Mouse (Mus musculus) kidney, embryonic 16.5 days (tissue): Measurements from ENCODE around the gene Clcn7. TPM values are rescaled to one million over a fixed set of nuclear protein-coding genes. Genes with fewer than 3 reads are reported as not detected.

Source experiments
- ATAC-seq: fragments of 200-750 bp; cut with Nextera tagmentation; 2 replicates; pipeline ENCODE4 v1.8.0; 2017; ENCODE audit warnings: moderate TSS enrichment; ENCODE audit not compliant: low FRiP score, low TSS enrichment
- H3K27ac ChIP-seq: fragments of 300-500 bp; sonication (generic); 2 replicates; pipeline ENCODE4 v1.5.1; 2014; ENCODE audit warnings: low read length
- H3K27me3 ChIP-seq: fragments of 300-500 bp; sonication (generic); 2 replicates; pipeline ENCODE4 v1.6.1; 2014; ENCODE audit warnings: low read length, control low read depth, mixed read lengths; ENCODE audit not compliant: insufficient read depth
- H3K36me3 ChIP-seq: fragments of 300-500 bp; sonication (generic); 2 replicates; pipeline ENCODE4 v1.6.1; 2014; ENCODE audit warnings: low read length, control low read depth, mixed read lengths; ENCODE audit not compliant: insufficient read depth
- H3K4me1 ChIP-seq: fragments of 300-500 bp; sonication (generic); 2 replicates; pipeline ENCODE4 v1.6.1; 2014; ENCODE audit warnings: low read length, control low read depth, mixed read lengths; ENCODE audit not compliant: insufficient read depth
- H3K4me2 ChIP-seq: fragments of 300-500 bp; sonication (generic); replicated peaks from 2 replicates; pipeline ENCODE4 v1.6.1; 2014; ENCODE audit warnings: low read depth, low read length
- H3K4me3 ChIP-seq: fragments of 300-500 bp; sonication (generic); 2 replicates; pipeline ENCODE4 v1.5.1; 2014; ENCODE audit warnings: mild to moderate bottlenecking, low read length
- H3K9ac ChIP-seq: fragments of 300-500 bp; sonication (generic); replicated peaks from 2 replicates; pipeline ENCODE4 v1.6.1; 2014; ENCODE audit warnings: low read length
- H3K9me3 ChIP-seq: fragments of 300-500 bp; sonication (generic); 2 replicates; pipeline ENCODE4 v1.6.1; 2016; ENCODE audit warnings: low read length, control low read depth
- WGBS: fragments of 180-500 bp; shearing (Covaris S2); extraction: QIAGEN DNeasy Blood & Tissue Kit; methylation state at CpG from one replicate; pipeline ENCODE4 v1.1.7; 2014; 5-methylcytosine and 5-hydroxymethylcytosine counted together
- polyA plus RNA-seq: library from polyadenylated mRNA; unstranded; fragments of >200 nt; fragmentation: Nextera tagmentation; extraction: Ambion mirVana; gene quantifications from 2 replicates; pipeline ENCODE4 v1.2.1, GENCODE M21; 2015

Clcn7 gene
- polyA plus RNA-seq = 23.2 and 26.8 TPM in 2 replicates

DNA sequence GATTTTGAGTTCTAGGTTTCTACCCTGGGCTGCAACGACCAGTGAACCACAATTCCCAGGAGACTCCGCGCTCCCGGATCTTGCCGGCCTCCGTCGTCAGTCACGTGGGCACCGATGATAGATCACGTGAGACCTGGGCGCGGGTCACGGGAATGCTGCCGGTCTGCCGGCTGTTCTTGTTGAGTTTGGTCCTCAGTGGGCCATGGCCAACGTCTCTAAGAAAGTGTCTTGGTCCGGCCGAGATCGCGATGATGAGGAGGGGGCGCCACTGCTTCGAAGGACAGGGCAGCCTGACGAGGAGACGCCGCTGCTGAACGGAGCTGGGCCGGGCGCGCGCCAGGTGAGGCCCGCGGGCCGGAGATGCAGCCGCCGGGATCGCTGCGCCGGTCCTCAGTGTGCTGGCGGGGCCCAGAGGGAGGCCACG, at the start of gene Clcn7:
TSS of gene Clcn7 (plus strand) at position 117 of the 424 bp plus-strand sequence.
- H3K4me3 ChIP-seq = peak within 1 kb of the TSS; percentile 99
- peaks cover 10% of the 10 kb centered on the region for H3K4me1 ChIP-seq
- H3K36me3 ChIP-seq = no peaks in the 10 kb centered on the region
- ATAC-seq = peak; percentile 95
- H3K27ac ChIP-seq = no peak within 1 kb of the TSS
- peak within 1 kb of the TSS; percentile 80 for H3K9ac ChIP-seq
- H3K27me3 ChIP-seq = no peaks in the 10 kb centered on the region
- peak within 1 kb of the TSS; percentile 79 for H3K4me2 ChIP-seq
- H3K9me3 ChIP-seq = no peaks in the 10 kb centered on the region
- WGBS = under 1% methylated on average over 40 of the region's 40 CpGs

DNA sequence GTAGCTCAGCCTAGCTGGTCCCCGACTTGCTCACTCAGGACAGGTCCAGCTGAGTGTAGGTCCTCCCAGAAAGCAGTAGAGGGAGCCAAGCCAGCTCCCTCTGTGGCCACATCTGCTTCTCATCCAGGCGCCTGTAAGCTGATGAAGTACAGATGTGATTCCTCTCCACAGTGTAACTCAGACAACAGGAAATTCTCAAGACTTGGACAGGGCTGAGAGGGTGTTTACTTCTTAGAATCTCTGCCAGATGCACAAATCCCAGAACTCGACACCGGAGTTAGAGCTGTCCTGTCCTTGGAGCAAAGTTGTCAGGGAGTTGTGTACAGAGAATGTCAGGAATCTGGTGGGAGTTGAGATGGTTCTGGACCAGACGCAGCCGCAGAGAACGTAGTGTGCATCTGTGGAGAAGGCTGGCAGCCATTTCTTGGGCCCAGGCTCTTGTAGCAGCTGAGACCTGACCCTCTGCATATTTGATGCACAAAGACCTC, 49.7 kb upstream of the Clcn7 start, which contains the start of gene Tmem204:
TSS of gene Tmem204 (minus strand) at position 148 of the 488 bp plus-strand sequence.
- H3K4me3 ChIP-seq = no peak within 1 kb of the TSS
- 0 out of 2 replicates have a peak, but pooled peaks cover 2% of the 10 kb centered on the region for H3K36me3 ChIP-seq
- 21% methylated on average over 7 of the region's 7 CpGs for WGBS
- no peak within 1 kb of the TSS; the same call in 1 of the 2 replicates for H3K4me2 ChIP-seq
- H3K4me1 ChIP-seq = peaks cover 29% of the 10 kb centered on the region
- H3K9ac ChIP-seq = peak within 1 kb of the TSS; percentile 34; the same call in 1 of the 2 replicates
- H3K9me3 ChIP-seq = no peaks in the 10 kb centered on the region
- peak within 1 kb of the TSS; percentile 97 for H3K27ac ChIP-seq
- ATAC-seq = peak; percentile 90
- H3K27me3 ChIP-seq = no peaks in the 10 kb centered on the region

DNA sequence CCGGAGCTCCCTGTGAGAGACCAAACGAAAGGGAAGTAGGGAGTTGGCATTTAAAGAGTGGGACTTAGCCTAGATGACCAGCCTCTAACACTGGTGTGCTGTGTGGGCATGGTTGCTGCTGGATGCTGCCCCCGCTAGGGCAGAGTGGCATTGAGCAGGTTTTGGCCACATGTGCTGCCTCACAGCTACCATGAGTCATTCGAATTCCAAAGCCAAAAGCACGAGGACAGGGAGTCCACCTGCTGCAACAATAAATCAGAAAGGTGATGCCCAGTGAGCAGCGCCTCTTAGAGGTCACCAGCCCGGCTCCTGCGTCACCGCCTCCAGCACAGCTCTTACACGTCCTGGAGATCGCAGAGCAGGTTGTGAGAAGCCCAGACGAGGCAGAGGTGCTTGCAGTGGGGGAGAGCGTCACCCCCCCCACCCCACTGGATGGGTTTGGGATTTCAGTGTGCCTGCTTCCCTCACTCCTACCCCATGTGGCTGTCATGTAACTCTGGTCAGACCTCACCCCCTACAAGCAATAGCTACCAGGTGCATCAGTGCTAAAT, 48.3 kb upstream of the Clcn7 start:
- H3K27ac ChIP-seq = peak overlapping the region; percentile 97
- H3K4me1 ChIP-seq = peaks cover 29% of the 10 kb centered on the region
- no peaks in the 10 kb centered on the region for H3K9me3 ChIP-seq
- H3K36me3 ChIP-seq = 0 out of 2 replicates have a peak, but pooled peaks cover 2% of the 10 kb centered on the region
- no peak overlapping the region for H3K4me3 ChIP-seq
- ATAC-seq = no peak
- H3K9ac ChIP-seq = no peak overlapping the region
- 60% methylated on average over 13 of the region's 13 CpGs for WGBS
- H3K27me3 ChIP-seq = no peaks in the 10 kb centered on the region
- no peak overlapping the region for H3K4me2 ChIP-seq

DNA sequence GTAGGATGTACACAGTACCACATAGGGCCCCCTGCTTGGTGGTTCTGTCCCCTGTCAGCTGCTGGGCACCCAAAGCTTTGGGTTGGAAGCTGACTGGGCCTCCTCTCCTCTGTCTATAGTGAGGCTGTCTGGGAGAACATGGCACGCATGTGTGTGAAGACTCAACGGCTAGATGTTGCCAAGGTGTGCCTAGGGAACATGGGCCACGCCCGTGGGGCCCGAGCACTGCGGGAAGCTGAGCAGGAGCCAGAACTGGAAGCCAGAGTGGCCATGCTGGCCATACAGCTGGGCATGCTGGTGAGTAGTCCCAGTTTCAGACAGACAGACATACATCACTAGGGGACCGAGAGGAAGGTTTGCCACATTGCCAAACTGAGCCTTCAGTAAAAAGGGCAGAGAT, 46.5 kb upstream of the Clcn7 start:
- no peaks in the 10 kb centered on the region for H3K27me3 ChIP-seq
- peaks cover 21% of the 10 kb centered on the region for H3K4me1 ChIP-seq
- no peak overlapping the region for H3K4me3 ChIP-seq
- no peak overlapping the region for H3K4me2 ChIP-seq
- no peaks in the 10 kb centered on the region for H3K9me3 ChIP-seq
- H3K9ac ChIP-seq = no peak overlapping the region
- 0 out of 2 replicates have a peak, but pooled peaks cover 2% of the 10 kb centered on the region for H3K36me3 ChIP-seq
- WGBS = 93% methylated on average over 7 of the region's 7 CpGs
- no peak overlapping the region for H3K27ac ChIP-seq
- no peak for ATAC-seq

DNA sequence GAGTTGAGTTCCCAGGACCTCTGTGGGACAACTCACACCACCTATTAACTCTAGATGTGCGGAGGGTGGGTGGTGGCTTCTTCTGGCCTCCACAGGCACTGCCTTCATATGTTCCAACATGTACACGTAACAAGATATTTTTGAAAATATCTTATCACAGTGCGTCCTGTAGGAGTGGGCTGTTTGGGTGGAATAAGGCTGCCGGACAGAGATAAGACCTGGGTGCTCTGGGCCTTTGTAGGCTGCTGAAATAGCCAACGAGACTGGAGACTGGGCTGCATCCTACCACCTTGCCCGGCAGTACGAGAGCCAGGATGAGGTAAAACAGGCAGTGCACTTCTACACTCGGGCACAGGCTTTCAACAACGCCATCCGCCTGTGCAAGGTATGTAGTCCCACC, 44.0 kb upstream of the Clcn7 start:
- Histone ChIP-seq H3K9ac (no peak overlapping the region), H3K4me3 (no peak overlapping the region), H3K4me2 (no peak overlapping the region), H3K9me3 (no peaks in the 10 kb centered on the region), H3K4me1 (peaks cover 5% of the 10 kb centered on the region), H3K36me3 (peaks cover 16% of the 10 kb centered on the region), H3K27ac (no peak overlapping the region), H3K27me3 (no peaks in the 10 kb centered on the region)
- no peak for ATAC-seq
- 92% methylated on average over 10 of the region's 10 CpGs for WGBS

DNA sequence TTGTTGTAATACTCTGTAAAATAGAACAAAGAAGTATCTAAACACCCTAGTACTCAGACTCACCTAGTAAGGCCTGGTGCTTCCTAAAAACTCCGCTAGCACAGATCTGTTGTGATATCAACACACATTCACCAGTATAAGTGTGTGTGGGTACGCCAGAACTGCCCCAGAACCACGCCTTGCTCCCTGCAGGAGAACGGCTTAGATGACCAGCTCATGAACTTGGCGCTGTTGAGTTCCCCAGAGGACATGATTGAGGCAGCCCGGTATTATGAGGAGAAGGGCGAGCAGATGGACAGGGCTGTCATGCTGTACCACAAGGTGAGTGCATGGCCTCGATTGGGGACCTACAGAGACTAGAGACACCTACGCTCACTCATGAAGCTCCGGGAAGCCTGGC, 42.7 kb upstream of the Clcn7 start:
- Histone ChIP-seq H3K4me2 (no peak overlapping the region), H3K4me3 (no peak overlapping the region), H3K27me3 (no peaks in the 10 kb centered on the region), H3K36me3 (peaks cover 16% of the 10 kb centered on the region), H3K27ac (no peak overlapping the region), H3K9ac (no peak overlapping the region), H3K4me1 (no peaks in the 10 kb centered on the region), H3K9me3 (no peaks in the 10 kb centered on the region)
- WGBS = 90% methylated on average over 10 of the region's 10 CpGs
- ATAC-seq = no peak

DNA sequence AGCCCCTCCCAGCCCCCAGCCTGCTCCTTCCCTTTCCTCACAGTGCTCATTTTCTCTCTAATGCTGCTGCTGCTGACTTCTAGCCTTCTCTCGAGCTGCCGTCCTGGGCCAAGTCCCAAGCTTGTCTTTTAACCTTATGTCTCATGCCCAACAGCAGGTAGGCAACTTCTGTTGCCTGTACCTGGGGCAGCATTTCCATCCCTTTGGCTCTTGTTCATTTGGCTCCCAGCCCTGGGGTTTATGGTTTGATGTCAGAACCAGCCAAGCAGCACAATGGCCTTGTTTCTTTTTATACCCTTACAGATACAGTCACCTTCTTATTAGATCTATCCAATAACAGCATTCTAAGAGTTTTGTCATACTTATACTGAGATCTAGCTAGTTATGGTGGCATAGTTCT, 37.0 kb upstream of the Clcn7 start:
- no peaks in the 10 kb centered on the region for H3K27me3 ChIP-seq
- no peak for ATAC-seq
- no peak overlapping the region for H3K4me3 ChIP-seq
- no peak overlapping the region for H3K9ac ChIP-seq
- no peak overlapping the region for H3K4me2 ChIP-seq
- peaks cover 42% of the 10 kb centered on the region for H3K36me3 ChIP-seq
- H3K9me3 ChIP-seq = no peaks in the 10 kb centered on the region
- no peak overlapping the region for H3K27ac ChIP-seq
- WGBS = 82% methylated on average over 2 of the region's 2 CpGs
- H3K4me1 ChIP-seq = no peaks in the 10 kb centered on the region

DNA sequence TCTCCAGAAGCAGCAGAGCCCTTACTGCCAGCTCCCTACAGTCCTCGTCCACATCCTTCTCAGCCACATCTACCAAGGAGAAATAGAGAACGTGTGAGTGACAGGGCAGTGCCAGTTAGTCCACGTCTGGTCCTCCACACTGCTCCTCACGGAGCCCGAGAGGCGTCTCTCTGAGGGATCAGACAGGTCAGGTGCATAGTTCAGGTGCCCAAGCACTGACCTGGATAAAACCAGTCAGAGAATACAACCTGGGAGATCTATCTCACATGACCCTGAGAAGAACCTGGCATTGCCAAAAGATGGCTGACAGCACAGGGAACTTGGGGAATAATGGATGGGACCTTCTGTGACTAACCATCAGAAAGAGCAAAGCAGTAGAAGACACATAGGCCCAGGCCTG, 33.1 kb upstream of the Clcn7 start:
- no peak overlapping the region for H3K4me2 ChIP-seq
- ATAC-seq = no peak
- no peak overlapping the region for H3K4me3 ChIP-seq
- H3K9me3 ChIP-seq = no peaks in the 10 kb centered on the region
- whole genome bisulfite sequencing = 88% methylated on average over 6 of the region's 6 CpGs
- H3K4me1 ChIP-seq = no peaks in the 10 kb centered on the region
- H3K27me3 ChIP-seq = no peaks in the 10 kb centered on the region
- H3K36me3 ChIP-seq = peaks cover 61% of the 10 kb centered on the region
- H3K9ac ChIP-seq = no peak overlapping the region
- H3K27ac ChIP-seq = no peak overlapping the region

DNA sequence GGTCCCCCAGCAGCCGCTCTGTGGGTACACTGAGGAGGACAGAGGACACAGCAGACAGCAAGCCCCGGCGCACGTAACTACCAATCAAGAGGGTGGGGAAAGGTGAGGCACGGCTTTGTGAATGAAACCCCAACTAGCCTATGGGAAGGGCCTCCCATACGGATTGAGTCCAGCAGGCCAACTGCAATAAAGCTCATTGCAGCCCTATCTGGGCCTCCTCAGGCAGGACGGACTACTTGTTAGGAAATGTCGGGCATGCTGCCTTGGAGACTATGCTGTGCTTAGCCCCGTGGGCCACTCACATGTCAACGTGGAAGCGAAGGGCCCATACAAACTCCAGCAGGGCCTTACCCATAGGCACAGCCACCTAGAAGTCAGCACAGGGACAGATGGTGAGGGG, 31.9 kb upstream of the Clcn7 start:
- Histone ChIP-seq H3K4me3 (no peak overlapping the region), H3K4me1 (no peaks in the 10 kb centered on the region), H3K36me3 (peaks cover 69% of the 10 kb centered on the region), H3K4me2 (no peak overlapping the region), H3K9ac (no peak overlapping the region), H3K27ac (no peak overlapping the region), H3K27me3 (no peaks in the 10 kb centered on the region), H3K9me3 (no peaks in the 10 kb centered on the region)
- WGBS = 93% methylated on average over 11 of the region's 11 CpGs
- ATAC-seq = no peak

DNA sequence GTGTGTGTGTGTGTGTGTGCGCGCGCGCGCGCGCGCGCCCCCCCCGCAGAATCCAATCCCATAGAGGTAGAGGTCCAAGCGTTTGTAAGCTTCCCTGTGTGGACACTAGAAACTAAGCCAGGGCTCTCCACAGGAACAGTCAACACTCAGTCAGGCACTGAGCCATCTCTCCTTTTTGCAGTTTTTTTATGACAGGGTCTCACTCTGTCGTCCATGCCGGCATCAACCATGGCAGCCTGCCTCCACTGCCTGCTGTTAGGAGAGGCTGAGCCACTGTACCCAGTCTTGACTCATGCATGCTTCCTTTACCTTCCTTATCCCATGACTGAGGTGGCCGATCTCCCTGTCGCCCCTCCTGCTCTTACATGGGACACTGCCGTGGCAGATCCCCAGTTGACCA, 25.4 kb upstream of the Clcn7 start:
- Histone ChIP-seq H3K4me1 (no peaks in the 10 kb centered on the region), H3K9me3 (no peaks in the 10 kb centered on the region), H3K27ac (no peak overlapping the region), H3K4me2 (no peak overlapping the region), H3K4me3 (no peak overlapping the region), H3K36me3 (peaks cover 61% of the 10 kb centered on the region), H3K27me3 (no peaks in the 10 kb centered on the region), H3K9ac (no peak overlapping the region)
- WGBS = 89% methylated on average over 6 of the region's 16 CpGs
- ATAC-seq = no peak
